Mouse (Mus musculus): ENCODE measurements around the gene Nipa1. TPM values are rescaled to one million over a fixed set of nuclear protein-coding genes. Genes with fewer than 3 reads are reported as not detected.

Nipa1 gene
- polyA plus RNA-seq, 1 experiment = 1.3 TPM

DNA sequence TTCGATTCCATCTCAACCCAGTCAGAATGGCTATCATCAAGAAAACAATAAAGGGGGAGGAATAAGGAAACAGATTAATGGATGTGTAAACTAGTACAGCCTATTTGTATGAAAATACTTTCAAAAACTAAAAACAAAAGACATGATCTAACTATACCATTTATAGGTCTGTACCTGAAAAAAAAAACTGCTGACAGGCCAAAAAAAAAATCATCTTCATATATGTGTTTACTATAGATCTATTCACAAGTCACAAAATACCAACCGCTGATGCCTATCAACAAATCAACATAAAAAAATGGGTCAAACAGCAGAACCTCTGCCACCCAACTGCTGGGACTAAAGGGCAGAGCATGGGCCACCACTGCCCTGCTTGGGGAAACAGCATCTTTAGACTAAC lies 63.7 kb downstream of the Nipa1 start:
- Histone ChIP-seq H3K36me3 (ENCODE audit: control insufficient read depth, insufficient read depth, low read length) (peaks cover 11% of the 10 kb centered on the region), H3K27ac (ENCODE audit: insufficient read depth, low read depth, low read length) (no peak overlapping the region), H3K27me3 (ENCODE audit: control insufficient read depth, insufficient read depth, low read length) (no peaks in the 10 kb centered on the region), H3K4me1 (ENCODE audit: control insufficient read depth, insufficient read depth, insufficient read length, low read length) (no peaks in the 10 kb centered on the region), H3K4me3 (ENCODE audit: low read depth, low read length) (no peak overlapping the region)
- no peak for TF ChIP-seq POLR2A (IDR thresholded peaks at IDR 0.05; ENCODE audit: low read depth, low read length)
- no peak for TF ChIP-seq CTCF (IDR thresholded peaks at IDR 0.05; ENCODE audit: extremely low read depth, insufficient read length, insufficient replicate concordance, low read depth, low read length)
- 80% methylated on average over 2 of the region's 2 CpGs for WGBS

DNA sequence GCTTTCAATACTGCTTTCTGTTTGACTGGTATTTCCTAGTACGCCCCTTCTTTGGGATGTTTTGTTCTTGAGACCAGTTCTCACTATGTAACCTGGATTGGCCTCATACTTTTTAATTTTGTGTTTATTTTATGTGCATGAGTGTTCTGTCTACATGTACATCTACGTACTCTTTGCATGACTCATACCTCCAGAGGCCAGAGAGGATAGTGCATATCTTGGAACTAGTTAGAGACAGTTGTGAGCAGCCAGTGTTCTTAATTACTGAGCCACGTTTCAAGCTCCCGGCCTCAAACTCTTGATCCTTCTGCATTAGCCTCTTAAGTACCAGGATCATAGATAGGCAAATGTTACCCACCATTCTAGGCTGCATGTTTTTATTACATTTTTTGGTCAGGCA lies 81.4 kb downstream of the Nipa1 start:
- WGBS = 76% methylated on average over 4 of the region's 4 CpGs
- TF ChIP-seq CTCF (IDR thresholded peaks at IDR 0.05; ENCODE audit: extremely low read depth, insufficient read length, insufficient replicate concordance, low read depth, low read length) (no peak), POLR2A (IDR thresholded peaks at IDR 0.05; ENCODE audit: low read depth, low read length) (no peak)
- Histone ChIP-seq H3K27me3 (ENCODE audit: control insufficient read depth, insufficient read depth, low read length) (no peaks in the 10 kb centered on the region), H3K4me3 (ENCODE audit: low read depth, low read length) (no peak overlapping the region), H3K36me3 (ENCODE audit: control insufficient read depth, insufficient read depth, low read length) (peaks cover 24% of the 10 kb centered on the region), H3K27ac (ENCODE audit: insufficient read depth, low read depth, low read length) (no peak overlapping the region), H3K4me1 (ENCODE audit: control insufficient read depth, insufficient read depth, insufficient read length, low read length) (peaks cover 7% of the 10 kb centered on the region; the same call in 1 of the 2 replicates)

DNA sequence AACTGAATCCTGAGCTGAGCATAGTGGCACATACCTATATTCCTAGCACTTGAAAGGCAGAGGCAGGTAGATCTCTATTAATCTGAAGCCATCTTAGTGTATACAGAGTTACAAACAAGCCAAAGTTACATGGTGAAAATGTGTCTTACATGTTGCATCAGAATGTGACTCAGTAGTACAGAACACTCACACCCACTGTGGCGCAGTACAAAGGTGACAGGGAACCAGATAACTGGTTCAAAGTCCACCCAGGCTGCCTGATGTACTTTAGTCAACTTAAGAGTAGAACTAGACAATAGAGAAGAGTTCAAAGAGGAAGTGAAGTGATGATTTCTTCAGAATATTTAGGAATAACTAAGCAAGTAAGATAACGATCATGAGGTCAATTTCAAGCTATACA lies 84.7 kb downstream of the Nipa1 start:
- 38% methylated on average over 2 of the region's 2 CpGs for WGBS
- Histone ChIP-seq H3K27me3 (ENCODE audit: control insufficient read depth, insufficient read depth, low read length) (no peaks in the 10 kb centered on the region), H3K4me1 (ENCODE audit: control insufficient read depth, insufficient read depth, insufficient read length, low read length) (peaks cover 7% of the 10 kb centered on the region; the same call in 1 of the 2 replicates), H3K27ac (ENCODE audit: insufficient read depth, low read depth, low read length) (no peak overlapping the region), H3K36me3 (ENCODE audit: control insufficient read depth, insufficient read depth, low read length) (peaks cover 29% of the 10 kb centered on the region), H3K4me3 (ENCODE audit: low read depth, low read length) (no peak overlapping the region)
- TF ChIP-seq POLR2A (IDR thresholded peaks at IDR 0.05; ENCODE audit: low read depth, low read length) = no peak
- no peak for TF ChIP-seq CTCF (IDR thresholded peaks at IDR 0.05; ENCODE audit: extremely low read depth, insufficient read length, insufficient replicate concordance, low read depth, low read length)

DNA sequence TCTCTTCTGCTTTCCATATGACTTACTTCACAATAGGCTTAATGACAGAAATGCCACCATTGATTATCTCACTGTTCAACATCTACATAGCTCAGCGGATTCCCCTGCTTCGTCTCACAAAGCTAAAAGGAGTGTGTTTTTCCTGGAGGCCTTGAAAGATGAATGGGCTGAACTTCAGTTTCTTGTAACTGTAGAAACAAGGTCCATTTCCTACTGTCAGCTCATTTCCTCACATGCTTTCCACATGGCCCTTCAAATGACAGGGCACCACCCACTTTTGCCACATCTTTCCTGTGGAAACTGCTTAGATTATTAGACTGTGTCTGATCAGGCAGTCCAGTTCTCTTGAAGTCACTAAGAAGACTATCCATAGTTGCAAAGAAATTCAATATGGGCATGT lies 91.1 kb downstream of the Nipa1 start:
- peaks cover 48% of the 10 kb centered on the region for H3K36me3 ChIP-seq (ENCODE audit: control insufficient read depth, insufficient read depth, low read length)
- TF ChIP-seq CTCF (IDR thresholded peaks at IDR 0.05; ENCODE audit: extremely low read depth, insufficient read length, insufficient replicate concordance, low read depth, low read length) = no peak
- TF ChIP-seq POLR2A (IDR thresholded peaks at IDR 0.05; ENCODE audit: low read depth, low read length) = no peak
- H3K4me3 ChIP-seq (ENCODE audit: low read depth, low read length) = no peak overlapping the region
- H3K27ac ChIP-seq (ENCODE audit: insufficient read depth, low read depth, low read length) = no peak overlapping the region
- no peaks in the 10 kb centered on the region for H3K27me3 ChIP-seq (ENCODE audit: control insufficient read depth, insufficient read depth, low read length)
- 88% methylated on average over 2 of the region's 2 CpGs for WGBS
- H3K4me1 ChIP-seq (ENCODE audit: control insufficient read depth, insufficient read depth, insufficient read length, low read length) = no peaks in the 10 kb centered on the region

Other genes starting within 250 kb of the Nipa1 start
- gene Tubgcp5, start 225.8 kb downstream of the Nipa1 start, polyA plus RNA-seq (2012; rRNA removed) = 0.30 and 0.67 TPM in 2 replicates
- 16.1 and 37.9 TPM in 2 replicates for gene Cyfip1, start 178.2 kb downstream of the Nipa1 start, polyA plus RNA-seq (2012; rRNA removed)
- gene Nipa2, start 57.5 kb downstream of the Nipa1 start, polyA plus RNA-seq (2012; rRNA removed) = 28.3 and 44.3 TPM in 2 replicates
- gene Herc2, start 30.2 kb upstream of the Nipa1 start, polyA plus RNA-seq (2012; rRNA removed) = 6.7 and 14.3 TPM in 2 replicates
- 0.05 TPM in 1 of 2 replicates, not detected in the other for gene Oca2, start 219.8 kb upstream of the Nipa1 start, polyA plus RNA-seq (2012; rRNA removed)

All from small intestine, adult 2 months (tissue).